Mouse (Mus musculus): ENCODE results near the gene Tspan18.

Gene Tspan18

DNA sequence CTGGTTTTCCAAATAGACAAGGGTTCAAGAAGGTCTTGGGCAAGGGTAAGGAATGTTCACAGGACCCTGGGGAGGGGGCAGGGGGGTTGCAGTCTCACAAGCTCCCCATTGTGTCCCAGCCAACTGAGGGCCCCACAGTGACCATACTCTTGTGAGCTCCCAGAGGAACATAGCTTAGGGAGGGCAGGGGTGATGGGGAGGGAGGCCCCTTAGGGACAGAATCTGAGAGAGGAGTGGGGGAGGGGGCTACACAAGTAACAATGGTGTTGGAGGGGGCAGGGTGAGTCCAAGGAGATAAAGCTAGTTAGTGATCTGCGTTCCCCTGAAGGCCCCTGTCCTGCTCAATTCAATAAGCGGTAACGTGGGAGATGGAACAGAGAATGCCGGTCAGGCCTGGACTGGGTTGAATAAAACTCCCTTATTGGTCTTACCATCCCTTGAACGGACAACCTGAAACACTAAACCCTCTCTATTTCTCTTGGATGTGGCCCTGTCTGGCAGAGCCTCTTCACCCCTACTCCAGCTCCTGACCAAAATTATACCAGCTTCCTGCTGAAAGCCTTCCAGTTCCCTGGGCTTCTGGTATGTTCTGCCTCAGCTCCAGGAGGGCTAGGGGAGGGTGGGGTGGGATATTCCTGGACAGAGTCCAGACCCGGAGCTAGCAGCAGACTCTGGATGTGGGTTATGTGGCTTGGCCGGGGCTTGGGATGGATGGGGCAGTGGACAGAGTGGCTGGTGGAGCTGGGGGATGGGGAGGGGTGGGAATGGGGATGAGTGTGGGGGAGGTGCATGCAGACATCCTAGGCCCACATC is 50.6 kb downstream of the Tspan18 start:
- CTCF ChIA-PET, result interaction anchor here in 2 of 4 experiments (0.8 to 1.5 kb wide), 5 partner anchors 30 to 64 kb away, joined by 3 to 7 read pairs (median 3); no protein-coding TSS in a partner anchor
- POLR2A ChIA-PET, result interaction anchor here in 1 of 4 experiments (0.7 kb wide), 1 partner anchor 9 kb away, joined by 3 read pairs; no protein-coding TSS in a partner anchor

DNA sequence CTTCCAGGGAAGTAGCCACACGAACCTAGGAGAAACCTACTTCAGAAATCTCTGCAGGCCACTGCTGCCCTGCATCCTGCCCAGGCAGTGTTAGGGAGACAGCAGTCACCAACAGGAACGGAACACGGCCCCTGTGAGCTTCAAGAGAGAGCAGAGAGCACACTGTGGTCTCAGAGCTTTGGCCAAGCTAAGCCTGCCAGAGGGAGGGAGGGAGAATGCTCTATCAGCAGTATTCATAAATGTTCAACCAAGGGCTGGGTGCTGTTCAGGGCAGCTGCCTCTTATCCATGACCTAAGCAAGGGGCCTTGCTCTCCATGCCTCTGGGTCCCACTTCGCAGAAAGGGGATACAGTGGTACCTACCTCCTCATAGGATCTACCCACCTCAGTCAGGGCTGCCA is 51.7 kb downstream of the Tspan18 start:
- POLR2A ChIA-PET, result no interaction called here
- CTCF ChIA-PET, result interaction anchor here in 1 of 4 experiments (0.8 kb wide), 1 partner anchor 63 kb away, joined by 3 read pairs; no protein-coding TSS in a partner anchor

DNA sequence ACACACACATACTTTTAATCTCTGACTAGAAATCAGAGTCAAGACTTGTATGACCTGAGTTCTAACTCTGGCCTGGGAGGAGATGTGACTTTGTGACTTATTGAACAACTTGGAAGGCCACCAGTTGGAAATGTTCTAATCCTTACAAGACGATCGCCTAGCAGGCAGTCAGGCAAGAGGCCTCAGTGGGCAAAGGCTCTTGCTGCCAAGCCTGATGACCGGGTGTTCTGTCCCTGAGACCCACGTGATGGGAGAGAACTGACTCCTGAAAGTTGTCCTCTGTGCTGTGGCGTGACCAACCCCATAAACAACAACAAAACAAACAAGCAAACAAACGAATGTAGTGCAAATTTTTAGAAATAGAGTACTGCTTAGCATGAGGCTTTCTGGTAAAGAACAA is 52.8 kb downstream of the Tspan18 start:
- POLR2A ChIA-PET, result interaction anchor here in 1 of 4 experiments (0.5 kb wide), 1 partner anchor 47 kb away, joined by 5 read pairs; no protein-coding TSS in a partner anchor
- CTCF ChIA-PET, result no interaction called here

DNA sequence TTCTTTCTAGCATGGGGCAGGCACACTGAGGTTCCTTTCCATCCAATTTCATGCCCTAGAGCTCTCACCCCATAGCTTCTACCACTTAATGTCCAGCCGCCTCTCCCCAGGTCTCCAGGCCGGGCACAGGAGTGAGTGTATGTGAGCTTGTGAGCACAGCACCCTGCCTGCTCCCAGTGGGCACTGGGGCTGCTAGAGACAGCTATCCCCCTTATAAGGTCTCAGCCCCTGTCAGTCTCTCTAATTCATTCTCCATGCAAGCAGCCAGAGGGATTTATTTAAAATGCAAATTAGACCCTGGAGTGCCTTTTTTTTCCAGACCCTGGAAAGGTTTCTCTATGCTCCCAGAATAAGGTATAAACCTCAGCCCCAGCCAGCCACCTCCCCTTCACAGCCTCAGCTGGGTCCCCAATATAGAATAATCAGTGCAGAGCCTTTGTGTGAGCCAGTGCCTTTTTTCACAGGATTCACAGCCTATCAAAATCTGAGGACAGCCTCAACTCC is 54.1 kb downstream of the Tspan18 start:
- POLR2A ChIA-PET, result interaction anchor here in 1 of 4 experiments (0.7 kb wide), 1 partner anchor 27 kb away, joined by 3 read pairs; no protein-coding TSS in a partner anchor
- CTCF ChIA-PET, result no interaction called here

DNA sequence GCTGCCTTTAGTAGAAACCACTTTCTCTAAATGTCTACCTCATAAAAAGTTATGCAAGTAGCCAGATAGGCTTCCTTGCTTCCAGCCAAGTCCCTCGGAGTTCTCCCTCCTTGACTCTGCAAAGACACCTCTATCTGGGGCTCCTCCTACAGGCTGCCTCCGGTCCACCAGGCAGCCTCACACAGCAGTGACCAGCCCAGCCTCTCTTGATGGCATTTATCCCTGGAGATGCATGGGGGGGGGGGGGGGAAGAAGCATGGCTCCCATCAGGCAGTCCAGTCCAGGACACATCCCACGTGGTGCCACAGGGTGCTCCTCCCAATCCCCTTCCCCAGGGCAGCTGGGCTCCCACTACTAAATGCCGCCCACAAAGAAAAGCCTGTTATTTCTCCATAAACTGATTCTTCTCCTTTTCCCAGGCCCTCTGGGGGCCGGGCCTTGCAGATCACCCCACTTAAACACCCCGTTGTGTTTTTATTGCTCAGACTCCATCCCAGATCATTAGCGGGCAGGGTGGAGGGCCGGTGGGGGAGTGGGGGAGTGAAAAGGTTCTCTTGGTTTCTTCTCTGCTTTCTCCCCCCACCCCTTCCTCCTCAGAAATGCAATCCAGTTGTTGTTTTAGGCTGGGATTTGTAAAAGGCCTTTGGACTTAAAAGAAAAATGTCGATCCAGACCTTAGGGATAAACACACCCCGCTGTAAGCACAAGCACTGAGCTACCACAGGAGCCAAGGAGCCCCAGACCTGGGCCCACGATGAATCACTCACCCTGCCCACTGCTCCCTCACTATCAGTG is 55.9 kb downstream of the Tspan18 start:
- CTCF ChIA-PET, result interaction anchor here in 1 of 4 experiments (1.8 kb wide), 1 partner anchor 52 kb away, joined by 7 read pairs; no protein-coding TSS in a partner anchor
- POLR2A ChIA-PET, result interaction anchor here in 1 of 4 experiments (0.5 to 1.1 kb wide), 2 partner anchors 8 to 11 kb away, joined by 3 to 4 read pairs; no protein-coding TSS in a partner anchor

DNA sequence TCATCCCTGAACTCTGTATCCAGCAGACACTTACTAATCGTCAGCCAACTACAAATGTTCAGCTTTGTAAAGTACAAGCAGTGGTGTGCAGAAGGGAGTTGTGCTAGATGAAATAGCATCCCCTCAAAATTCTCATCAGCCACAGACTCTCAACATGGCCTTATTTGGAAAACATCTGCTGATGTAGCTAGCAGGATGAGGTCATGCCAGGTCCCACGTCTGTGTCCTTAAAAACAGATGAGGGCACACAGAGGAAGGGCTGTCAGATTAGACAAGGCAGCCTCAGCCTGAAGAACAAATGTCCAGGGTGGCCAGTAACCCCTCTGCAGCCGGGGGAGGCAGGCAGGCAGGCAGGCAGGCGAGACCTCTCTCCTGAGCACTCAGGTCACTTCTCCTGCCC is 56.8 kb downstream of the Tspan18 start:
- CTCF ChIA-PET, result interaction anchor here in 2 of 4 experiments (0.5 to 1.8 kb wide), 3 partner anchors 51 to 546 kb away, joined by 3 to 7 read pairs (median 4); no protein-coding TSS in a partner anchor
- POLR2A ChIA-PET, result interaction anchor here in 1 of 4 experiments (1.1 kb wide), 1 partner anchor 9 kb away, joined by 4 read pairs; no protein-coding TSS in a partner anchor

DNA sequence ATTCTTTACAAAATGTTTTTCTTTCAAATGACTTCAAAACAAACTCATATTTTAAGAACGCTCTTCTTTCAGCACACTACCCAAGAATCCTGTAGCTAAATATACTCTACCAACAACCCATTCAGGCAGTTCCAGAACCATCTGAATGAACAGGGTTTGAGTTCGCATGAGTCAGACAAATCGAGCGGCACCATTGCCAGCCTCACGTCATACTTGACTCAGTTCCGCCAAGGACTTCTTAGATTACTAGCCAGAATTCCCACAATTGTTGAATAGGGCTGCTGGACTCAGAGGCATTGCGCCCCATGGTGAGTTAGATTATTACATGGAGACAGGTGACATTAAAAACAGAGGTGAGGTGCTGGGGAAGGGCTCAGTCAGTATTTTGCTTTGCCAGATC is 58.3 kb downstream of the Tspan18 start:
- CTCF ChIA-PET, result no interaction called here
- POLR2A ChIA-PET, result interaction anchor here in 1 of 4 experiments (1.1 kb wide), 1 partner anchor 23 kb away, joined by 3 read pairs; no protein-coding TSS in a partner anchor

DNA sequence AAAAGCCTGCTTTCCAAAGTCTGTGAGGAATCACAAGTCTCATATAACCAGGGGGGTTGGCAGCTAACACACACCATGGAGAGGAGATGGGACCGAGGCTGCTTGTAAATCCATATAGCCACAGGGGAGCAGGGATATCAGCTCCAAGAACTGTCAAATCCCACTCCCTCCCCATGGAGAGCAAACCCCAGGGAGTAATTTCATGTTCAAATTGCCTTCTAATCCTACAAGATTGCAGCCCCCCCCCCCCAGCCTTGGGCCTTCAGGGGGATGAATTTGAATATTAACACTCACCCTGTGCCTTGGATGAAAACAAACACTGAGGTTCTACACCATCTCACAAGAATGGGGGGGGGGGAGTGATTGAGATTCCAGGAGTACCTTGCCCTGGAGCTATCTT is 60.4 kb downstream of the Tspan18 start:
- ChIA-PET POLR2A (interaction anchor here in 1 of 4 experiments (0.6 kb wide), 2 partner anchors 40 to 54 kb away, joined by 3 to 9 read pairs; no protein-coding TSS in a partner anchor), CTCF (interaction anchor here in 1 of 4 experiments (0.7 kb wide), 1 partner anchor 148 kb away, joined by 5 read pairs; no protein-coding TSS in a partner anchor)

DNA sequence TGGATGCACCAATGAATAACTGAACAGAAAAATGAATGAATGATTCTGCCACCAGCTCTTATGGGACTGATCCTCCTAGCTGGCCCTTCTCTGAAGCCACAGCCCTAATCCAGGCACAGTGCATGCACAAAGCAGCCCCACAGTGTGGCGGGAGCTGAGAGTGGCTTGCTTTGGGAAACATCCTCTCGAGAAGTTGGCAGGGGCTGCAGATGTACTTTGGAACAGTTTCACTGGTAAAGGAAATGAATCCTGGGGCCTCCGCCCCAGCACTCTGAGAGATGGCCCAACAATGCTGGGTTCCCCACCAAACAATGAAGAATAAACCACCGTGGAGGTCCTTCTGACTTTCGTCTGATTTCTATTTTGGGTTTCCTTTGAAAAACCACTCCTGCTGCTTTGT is 64.2 kb downstream of the Tspan18 start:
- ChIA-PET POLR2A (no interaction called here), CTCF (interaction anchor here in 1 of 4 experiments (2.0 kb wide), 1 partner anchor 43 kb away, joined by 6 read pairs; no protein-coding TSS in a partner anchor)

DNA sequence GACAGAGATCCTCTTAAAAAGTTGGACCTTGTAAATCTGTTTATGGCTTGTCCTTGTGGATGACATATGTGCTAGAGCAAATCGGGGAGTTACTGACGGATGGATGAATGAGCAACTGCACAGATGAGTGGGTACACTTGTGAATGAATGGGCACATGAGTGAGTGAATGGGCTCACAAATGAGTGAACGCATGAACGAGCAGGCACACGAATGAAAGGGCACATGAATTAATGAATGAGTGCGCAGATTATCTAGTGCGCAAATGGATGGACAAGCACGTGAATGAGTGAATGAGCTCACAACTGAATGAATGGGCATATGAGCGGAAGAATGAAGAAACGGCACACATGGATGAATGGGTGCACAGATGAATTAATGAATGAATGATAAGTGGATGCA is 64.7 kb downstream of the Tspan18 start:
- CTCF ChIA-PET, result interaction anchor here in 1 of 4 experiments (2.0 kb wide), 1 partner anchor 43 kb away, joined by 6 read pairs; no protein-coding TSS in a partner anchor
- POLR2A ChIA-PET, result no interaction called here

DNA sequence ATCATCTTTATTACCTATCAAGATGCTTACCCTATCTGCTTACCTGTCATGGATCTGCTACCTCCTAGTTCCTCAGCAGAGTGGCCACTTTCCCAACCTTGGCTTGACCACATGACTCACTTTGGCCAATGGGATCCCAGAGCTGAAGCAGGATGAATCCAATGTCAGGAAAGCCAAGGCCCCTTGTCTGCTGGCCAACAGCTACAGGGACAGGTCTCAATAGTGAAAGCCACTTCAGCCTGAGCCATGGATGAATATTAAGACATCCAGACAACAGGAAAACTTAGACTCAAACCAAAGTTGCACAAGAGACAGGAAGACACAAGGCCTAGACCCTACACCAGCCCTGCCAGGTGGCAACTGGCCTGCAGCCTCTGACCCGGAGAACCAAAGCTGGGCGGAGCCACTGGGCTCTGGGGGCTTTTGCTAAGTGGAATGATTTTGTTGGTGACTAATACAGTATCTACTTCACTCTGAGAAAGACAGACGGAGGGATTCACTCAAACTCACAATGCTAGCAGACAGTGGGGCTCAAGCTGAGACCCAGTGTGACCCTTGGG is 65.5 kb downstream of the Tspan18 start:
- ChIA-PET POLR2A (no interaction called here), CTCF (interaction anchor here in 1 of 4 experiments (0.7 kb wide), 1 partner anchor 70 kb away, joined by 3 read pairs; no protein-coding TSS in a partner anchor)

DNA sequence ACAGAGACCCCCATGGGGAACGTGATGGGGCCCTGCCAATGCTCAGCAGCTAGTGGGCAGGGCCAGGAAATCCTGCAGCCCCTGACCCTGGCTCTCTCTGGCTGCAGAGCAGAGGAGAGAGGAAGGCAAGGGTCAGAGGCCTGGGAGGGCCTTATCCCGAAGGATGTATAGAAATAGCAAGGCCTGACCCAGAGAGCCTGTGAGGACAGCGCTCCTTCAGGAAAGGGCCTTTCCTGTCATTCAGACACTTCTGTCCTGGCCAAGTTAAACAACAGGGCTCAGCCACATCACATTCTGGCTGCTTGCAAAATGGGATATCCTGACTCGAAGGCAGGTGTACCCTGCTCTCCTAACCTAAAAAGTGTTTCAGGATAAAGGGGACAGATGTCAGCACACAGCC is 66.5 kb downstream of the Tspan18 start:
- POLR2A ChIA-PET, result no interaction called here
- CTCF ChIA-PET, result interaction anchor here in 1 of 4 experiments (0.7 kb wide), 1 partner anchor 69 kb away, joined by 3 read pairs; no protein-coding TSS in a partner anchor

DNA sequence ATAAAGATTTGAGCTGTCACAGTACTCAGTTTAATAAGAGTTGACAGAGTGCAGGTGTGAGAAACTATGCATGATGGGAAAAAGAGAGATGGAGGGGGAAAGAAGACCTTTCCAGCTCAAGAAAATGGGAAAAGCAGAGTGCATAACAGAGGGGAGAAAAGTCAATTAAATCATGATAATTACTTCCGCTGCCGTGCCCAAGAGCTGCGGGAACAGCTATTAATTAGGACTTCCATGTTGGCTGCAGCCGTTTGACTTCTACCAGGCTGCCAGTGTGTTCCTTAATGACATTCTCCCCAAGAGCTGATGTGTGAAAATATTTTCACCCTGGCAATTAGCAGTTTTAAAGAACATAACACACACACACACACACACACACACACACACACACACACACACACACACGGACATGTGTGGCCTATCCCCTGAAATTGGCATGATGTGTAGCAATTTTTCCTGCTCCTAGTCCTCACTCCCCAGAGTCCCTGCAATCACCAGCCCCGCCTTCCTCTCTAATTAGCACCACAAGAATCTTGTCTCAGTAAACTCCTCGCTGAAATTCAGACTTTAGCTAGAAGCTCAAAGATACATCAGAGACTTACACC is 67.6 kb downstream of the Tspan18 start:
- POLR2A ChIA-PET, result no interaction called here
- CTCF ChIA-PET, result interaction anchor here in 2 of 4 experiments (0.7 to 0.9 kb wide), 2 partner anchors 38 to 155 kb away, joined by 3 to 5 read pairs; no protein-coding TSS in a partner anchor

DNA sequence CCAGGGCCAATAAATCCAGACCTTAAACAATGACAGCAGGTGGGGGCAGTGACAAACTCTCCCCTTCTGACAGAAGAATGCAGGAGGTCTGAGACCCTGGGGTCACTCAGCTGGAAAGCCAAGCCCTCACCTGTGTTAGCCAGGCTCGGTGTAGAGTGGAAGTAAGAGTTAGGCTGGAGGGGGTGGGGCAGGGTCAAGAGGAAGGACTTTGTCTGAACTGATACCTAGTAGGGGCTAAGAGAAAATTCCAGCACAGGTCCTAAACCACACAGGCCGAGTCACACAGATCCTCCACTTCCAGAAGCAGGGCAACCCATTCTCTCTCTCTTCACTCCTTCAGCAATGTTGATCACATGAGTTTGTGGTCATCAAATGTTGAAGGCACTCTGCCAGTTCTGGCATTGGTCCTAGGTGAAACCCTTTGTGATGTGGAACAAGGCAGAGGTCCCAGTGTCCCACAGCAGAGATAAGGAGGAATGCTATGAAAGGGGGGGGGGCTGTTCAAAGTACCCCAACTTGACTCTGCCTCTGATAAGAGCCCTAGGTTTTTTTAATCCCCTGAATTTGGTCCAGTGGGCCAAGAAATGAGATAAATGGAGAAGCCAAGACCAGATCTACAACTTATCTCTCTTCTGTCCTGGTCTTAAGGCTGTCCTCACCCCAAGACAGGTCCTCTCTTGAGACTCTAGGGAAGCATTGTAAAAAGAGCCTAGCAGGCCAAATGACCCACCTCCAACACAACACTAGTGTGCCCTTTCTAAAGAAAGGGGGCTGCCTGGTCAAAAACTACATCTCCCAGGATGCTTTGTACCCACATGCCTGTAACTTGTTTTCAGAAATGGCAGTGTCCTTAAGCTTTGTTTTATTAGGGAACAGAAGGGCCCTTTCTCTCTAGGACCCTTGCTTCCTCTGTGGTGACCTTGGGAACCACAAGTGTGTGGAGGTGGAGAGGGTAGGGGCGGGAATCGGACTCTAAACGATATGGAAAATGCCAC is 71.7 kb downstream of the Tspan18 start:
- CTCF ChIA-PET, result interaction anchor here in 2 of 4 experiments (0.6 to 1.2 kb wide), 3 partner anchors 36 to 116 kb away, joined by 4 to 6 read pairs (median 4); no protein-coding TSS in a partner anchor
- POLR2A ChIA-PET, result interaction anchor here in 2 of 4 experiments (0.8 to 1.4 kb wide), 7 partner anchors 9 to 272 kb away, joined by 3 to 9 read pairs (median 3); no protein-coding TSS in a partner anchor

DNA sequence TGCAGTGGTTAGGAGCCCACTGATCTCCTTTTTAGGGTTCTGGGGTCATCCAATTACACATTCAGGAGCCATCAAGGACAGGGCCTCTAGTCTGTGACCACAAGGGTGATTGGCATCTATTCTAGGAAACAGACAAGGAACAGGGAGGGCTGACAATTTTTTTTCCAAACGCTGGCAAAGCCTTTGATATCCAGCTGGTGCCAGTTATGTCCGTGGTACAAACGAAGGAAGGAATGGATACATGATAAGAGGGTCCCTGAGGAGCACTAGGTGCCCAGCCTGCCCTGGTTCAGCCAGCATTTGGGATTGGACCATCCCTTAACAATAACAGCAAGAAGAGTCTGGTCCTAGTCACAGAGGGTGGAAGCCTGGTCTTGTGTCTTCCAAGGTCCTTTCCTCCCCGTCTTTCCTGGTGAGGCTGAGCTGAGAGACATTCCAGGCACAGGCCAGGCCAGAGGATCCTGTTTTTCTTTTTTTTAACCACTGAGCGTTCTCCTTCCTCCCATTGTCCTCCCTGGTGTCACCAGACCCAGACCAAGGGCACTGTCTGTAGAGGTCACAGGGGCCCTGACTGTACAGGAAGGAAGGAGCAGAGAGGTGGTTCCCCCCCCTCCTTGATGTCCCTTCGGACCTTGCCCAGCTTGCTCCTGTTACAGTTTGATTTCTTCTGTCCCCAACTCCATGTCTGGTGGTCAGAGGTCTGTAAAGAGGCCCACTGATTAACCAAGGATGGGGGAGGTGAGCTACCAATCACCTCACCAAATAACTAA is 72.6 kb downstream of the Tspan18 start:
- ChIA-PET CTCF (interaction anchor here in 3 of 4 experiments (0.6 to 1.2 kb wide), 4 partner anchors 35 to 117 kb away, joined by 4 to 6 read pairs (median 5); no protein-coding TSS in a partner anchor), POLR2A (interaction anchor here in 2 of 4 experiments (0.6 to 1.4 kb wide), 6 partner anchors 8 to 273 kb away, joined by 3 to 9 read pairs (median 4); no protein-coding TSS in a partner anchor)

DNA sequence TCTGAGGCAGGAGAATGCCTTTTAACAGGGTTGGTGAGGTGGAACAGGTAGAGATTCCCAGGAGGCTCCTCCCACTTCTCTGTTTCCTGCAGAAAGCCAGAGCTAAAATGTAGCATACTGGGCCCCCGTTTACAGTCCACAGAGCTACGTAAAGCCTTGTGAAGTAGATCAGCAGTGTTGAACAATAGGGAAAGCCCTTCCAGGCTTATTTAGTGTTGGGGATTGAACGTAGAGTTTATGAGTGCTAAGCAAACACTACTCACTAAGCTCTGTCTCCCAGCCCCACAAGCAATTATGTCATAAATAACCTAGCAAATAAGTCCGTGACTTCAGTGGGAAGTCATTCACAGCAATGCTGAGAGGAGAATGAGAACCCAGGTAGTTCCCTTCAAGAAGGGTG is 76.7 kb downstream of the Tspan18 start:
- ChIA-PET POLR2A (interaction anchor here in 1 of 4 experiments (1.5 kb wide), 1 partner anchor 14 kb away, joined by 3 read pairs; no protein-coding TSS in a partner anchor), CTCF (interaction anchor here in 2 of 4 experiments (0.6 to 1.4 kb wide), 2 partner anchors 41 to 46 kb away, joined by 3 to 4 read pairs; no protein-coding TSS in a partner anchor)

Measured in embryonic stem cell, embryonic (primary cell).